Mouse (Mus musculus): ENCODE data around the gene Thbs2. TPM values are rescaled to one million over a fixed set of nuclear protein-coding genes. Genes with fewer than 3 reads are reported as not detected.
"Not testable (repeated sequence)": the region's sequence is repeated elsewhere in the genome, so short reads cannot be mapped to it uniquely, and the experiment has no call there.

Gene Thbs2
- total RNA-seq, 2 experiments from 2014 or later: 0.09 TPM; not detected in 1

GRCm38 (mm10) chr17:14647996-14648640, 45.9 kb downstream of the Thbs2 start:
- ATAC-seq (replicated peaks; ENCODE audit: low FRiP score, low TSS enrichment, poor library complexity, severe bottlenecking): no peak

- no peak for ATAC-seq (replicated peaks; ENCODE audit: low FRiP score, low TSS enrichment, poor library complexity, severe bottlenecking)
These were observed 50.0 kb downstream of the Thbs2 start for GRCm38 (mm10) chr17:14643996-14644395.

- no peak for ATAC-seq (replicated peaks; ENCODE audit: low FRiP score, low TSS enrichment, poor library complexity, severe bottlenecking)
These were observed 53.5 kb downstream of the Thbs2 start for GRCm38 (mm10) chr17:14640351-14641115.

GRCm38 (mm10) chr17:14635546-14636323, 58.3 kb downstream of the Thbs2 start:
- no peak for ATAC-seq (replicated peaks; ENCODE audit: low FRiP score, low TSS enrichment, poor library complexity, severe bottlenecking)

GRCm38 (mm10) chr17:14628901-14629300, 65.1 kb downstream of the Thbs2 start:
- no peak for ATAC-seq (replicated peaks; ENCODE audit: low FRiP score, low TSS enrichment, poor library complexity, severe bottlenecking)

GRCm38 (mm10) chr17:14627828-14628338, 66.2 kb downstream of the Thbs2 start:
- no peak for ATAC-seq (replicated peaks; ENCODE audit: low FRiP score, low TSS enrichment, poor library complexity, severe bottlenecking)

GRCm38 (mm10) chr17:14624433-14624832, 69.6 kb downstream of the Thbs2 start:
- ATAC-seq (replicated peaks; ENCODE audit: low FRiP score, low TSS enrichment, poor library complexity, severe bottlenecking): no peak

GRCm38 (mm10) chr17:14621006-14621405, 73.0 kb downstream of the Thbs2 start:
- ATAC-seq (replicated peaks; ENCODE audit: low FRiP score, low TSS enrichment, poor library complexity, severe bottlenecking): not testable (repeated sequence)

GRCm38 (mm10) chr17:14620037-14620436, 74.0 kb downstream of the Thbs2 start:
- no peak for ATAC-seq (replicated peaks; ENCODE audit: low FRiP score, low TSS enrichment, poor library complexity, severe bottlenecking)

- ATAC-seq (replicated peaks; ENCODE audit: low FRiP score, low TSS enrichment, poor library complexity, severe bottlenecking): no peak
These were observed 75.0 kb downstream of the Thbs2 start for GRCm38 (mm10) chr17:14619038-14619437.

Other genes with a start within 250 kb of the Thbs2 start
- 2.4 TPM in 1 of 2 replicates, not detected in the other for gene Wdr27, start 248.9 kb upstream of the Thbs2 start, total RNA-seq (2014; fragmentation: Nextera tagmentation)
- gene Wdr27, start 248.9 kb upstream of the Thbs2 start, total RNA-seq (2017): 3.8 and 5.8 TPM in 2 replicates
- gene 1600012H06Rik, start 248.9 kb upstream of the Thbs2 start, total RNA-seq (2014; fragmentation: Nextera tagmentation): 8.3 and 9.3 TPM in 2 replicates
- 4.6 and 6.7 TPM in 2 replicates for gene 1600012H06Rik, start 248.9 kb upstream of the Thbs2 start, total RNA-seq (2017)

All from megakaryocyte-erythroid progenitor cell, adult 5-6 weeks (primary cell).